Mouse (Mus musculus) myocyte (in vitro differentiated cells): ENCODE data around the gene Fktn. TPM values are rescaled to one million over a fixed set of nuclear protein-coding genes. Genes with fewer than 3 reads are reported as not detected.
"Not testable (repeated sequence)": the region's sequence is repeated elsewhere in the genome, so short reads cannot be mapped to it uniquely, and the experiment has no call there.

ENCODE experiments used
- H3K27me3 ChIP-seq: one replicate; pipeline ENCODE4 v1.6.1; 2011; ENCODE audit not compliant: control insufficient read depth, insufficient read depth, insufficient read length
- H3K36me3 ChIP-seq: one replicate; pipeline ENCODE4 v1.6.1; 2011; ENCODE audit not compliant: control insufficient read depth, insufficient read depth
- H3K4me2 ChIP-seq: one replicate; pipeline ENCODE4 v1.6.1; 2011; ENCODE audit warnings: low read depth, control low read depth
- H3K4me3 ChIP-seq: one replicate; pipeline ENCODE4 v1.5.1; 2011; ENCODE audit warnings: mild to moderate bottlenecking, control low read depth, moderate library complexity
- H3K79me2 ChIP-seq: one replicate; pipeline ENCODE4 v1.6.1; 2011; ENCODE audit not compliant: control insufficient read depth, insufficient read depth
- H3ac ChIP-seq: one replicate; pipeline ENCODE4 v1.6.1; 2011; ENCODE audit not compliant: control insufficient read depth, insufficient read length
- CEBPB ChIP-seq: IDR thresholded peaks from 2 replicates; pipeline ENCODE4 v1.6.1; 2011; ENCODE audit warnings: mild to moderate bottlenecking, moderate library complexity; ENCODE audit not compliant: poor library complexity, insufficient read depth, severe bottlenecking
- E2F4 ChIP-seq: IDR thresholded peaks from one replicate; pipeline ENCODE4 v1.6.1; 2011; ENCODE audit warnings: mild to moderate bottlenecking, control low read depth, moderate library complexity; ENCODE audit not compliant: insufficient read depth
- MAX ChIP-seq: IDR thresholded peaks from one replicate; pipeline ENCODE4 v1.6.1; 2011; ENCODE audit warnings: low read depth, mild to moderate bottlenecking, control low read depth
- MYOD1 ChIP-seq, 3 experiments: IDR thresholded peaks; one replicate each; pipeline ENCODE4 v1.6.1; 2011; ENCODE audit warnings: control low read depth in 2 of 3, low read depth in 2 of 3, mild to moderate bottlenecking in 2 of 3, moderate library complexity in 1 of 3; ENCODE audit not compliant: insufficient read length in 2 of 3, control insufficient read depth in 1 of 3
- MYOG ChIP-seq, 3 experiments: IDR thresholded peaks; one replicate each; pipeline ENCODE4 v1.6.1; 2011; ENCODE audit warnings: control low read depth in 2 of 3, low read depth in 2 of 3, mild to moderate bottlenecking in 2 of 3; ENCODE audit not compliant: insufficient read length in 2 of 3, control insufficient read depth in 1 of 3, insufficient read depth in 1 of 3
- POLR2A ChIP-seq: IDR thresholded peaks from one replicate; pipeline ENCODE4 v1.6.1; 2011; ENCODE audit warnings: low read depth, mild to moderate bottlenecking, control low read depth, moderate library complexity; ENCODE audit not compliant: insufficient read length
- POLR2AphosphoS2 ChIP-seq: IDR thresholded peaks from one replicate; pipeline ENCODE4 v1.6.1; 2011; ENCODE audit warnings: low read depth, control low read depth; ENCODE audit not compliant: insufficient read length
- REST ChIP-seq: IDR thresholded peaks from one replicate; pipeline ENCODE4 v1.6.1; 2011; ENCODE audit warnings: mild to moderate bottlenecking, control low read depth, moderate library complexity; ENCODE audit not compliant: insufficient read depth, insufficient read length
- SRF ChIP-seq: IDR thresholded peaks from one replicate; pipeline ENCODE4 v1.6.1; 2011; ENCODE audit warnings: low read depth; ENCODE audit not compliant: control insufficient read depth, insufficient read length
- TCF12 ChIP-seq: IDR thresholded peaks from one replicate; pipeline ENCODE4 v1.6.1; 2011; ENCODE audit warnings: mild to moderate bottlenecking, control low read depth; ENCODE audit not compliant: poor library complexity, insufficient read depth, severe bottlenecking
- TCF3 ChIP-seq: IDR thresholded peaks from one replicate; pipeline ENCODE4 v1.6.1; 2011; ENCODE audit warnings: low read depth, control low read depth; ENCODE audit not compliant: insufficient read length
- USF1 ChIP-seq: IDR thresholded peaks from one replicate; pipeline ENCODE4 v1.6.1; 2011; ENCODE audit warnings: low read depth, mild to moderate bottlenecking, control low read depth, moderate library complexity
- polyA plus RNA-seq: library from polyadenylated mRNA; unstranded; fragments of >200 nt; fragmentation: generic; extraction: Trizol; gene quantifications from one replicate; pipeline ENCODE4 v1.2.1, GENCODE M21; 2012; ENCODE audit warnings: missing spikeins

Fktn gene
- polyA plus RNA-seq, 1 experiment = 2.9 TPM

- H3K79me2 ChIP-seq = no peaks in the 10 kb centered on the region
- TF ChIP-seq POLR2AphosphoS2 (no peak), MYOD1 (IDR thresholded peaks at IDR 0.05; ENCODE audit: control insufficient read depth in 1 of 3, insufficient read length in 2 of 3, low read depth in 2 of 3) (no peak), SRF (no peak), USF1 (no peak)
Measured at GRCm38 (mm10) chr4:53795086-53795485, 81.3 kb downstream of the Fktn start.

GRCm38 (mm10) chr4:53795706-53796105 is 81.9 kb downstream of the Fktn start:
- no peak overlapping the region for H3K4me2 ChIP-seq
- H3K36me3 ChIP-seq = no peaks in the 10 kb centered on the region
- no peaks in the 10 kb centered on the region for H3K27me3 ChIP-seq
- no peaks in the 10 kb centered on the region for H3K79me2 ChIP-seq
- H3ac ChIP-seq = no peak overlapping the region
- no peak overlapping the region for H3K4me3 ChIP-seq
- no peak for TF ChIP-seq SRF
- TF ChIP-seq POLR2A = no peak
- no peak for TF ChIP-seq MYOD1 (IDR thresholded peaks at IDR 0.05; ENCODE audit: control insufficient read depth in 1 of 3, insufficient read length in 2 of 3, low read depth in 2 of 3)
- TF ChIP-seq MAX = no peak
- no peak for TF ChIP-seq POLR2AphosphoS2
- TF ChIP-seq CEBPB = no peak
- TF ChIP-seq E2F4 = no peak
- no peak for TF ChIP-seq REST
- TF ChIP-seq MYOG (IDR thresholded peaks at IDR 0.05; ENCODE audit: control insufficient read depth in 1 of 3, insufficient read depth in 1 of 3, insufficient read length in 2 of 3, low read depth in 2 of 3) = no peak
- no peak for TF ChIP-seq USF1
- no peak for TF ChIP-seq TCF3
- no peak for TF ChIP-seq TCF12

More at GRCm38 (mm10) chr4:53795086-53795485, 81.3 kb downstream of the Fktn start:
- no peaks in the 10 kb centered on the region for H3K27me3 ChIP-seq
- H3K36me3 ChIP-seq = no peaks in the 10 kb centered on the region
- no peak overlapping the region for H3K4me2 ChIP-seq
- H3ac ChIP-seq = no peak overlapping the region
- no peak overlapping the region for H3K4me3 ChIP-seq

- H3K4me2 ChIP-seq = no peak overlapping the region
- no peak overlapping the region for H3K4me3 ChIP-seq
- H3ac ChIP-seq = no peak overlapping the region
Measured at GRCm38 (mm10) chr4:53796865-53797772, 83.3 kb downstream of the Fktn start.

GRCm38 (mm10) chr4:53798896-53799676 is 85.3 kb downstream of the Fktn start:
- no peak overlapping the region for H3K4me3 ChIP-seq
- H3K27me3 ChIP-seq = no peaks in the 10 kb centered on the region
- H3K4me2 ChIP-seq = no peak overlapping the region
- H3K79me2 ChIP-seq = no peaks in the 10 kb centered on the region
- no peaks in the 10 kb centered on the region for H3K36me3 ChIP-seq
- no peak overlapping the region for H3ac ChIP-seq
- TF ChIP-seq USF1 (peak; percentile 68), CEBPB (no peak), SRF (no peak)

More at GRCm38 (mm10) chr4:53796865-53797772, 83.3 kb downstream of the Fktn start:
- TF ChIP-seq E2F4 (no peak), CEBPB (no peak), MYOD1 (IDR thresholded peaks at IDR 0.05; ENCODE audit: control insufficient read depth in 1 of 3, insufficient read length in 2 of 3, low read depth in 2 of 3) (no peak)
- Histone ChIP-seq H3K27me3 (no peaks in the 10 kb centered on the region), H3K36me3 (no peaks in the 10 kb centered on the region), H3K79me2 (no peaks in the 10 kb centered on the region)

DNA sequence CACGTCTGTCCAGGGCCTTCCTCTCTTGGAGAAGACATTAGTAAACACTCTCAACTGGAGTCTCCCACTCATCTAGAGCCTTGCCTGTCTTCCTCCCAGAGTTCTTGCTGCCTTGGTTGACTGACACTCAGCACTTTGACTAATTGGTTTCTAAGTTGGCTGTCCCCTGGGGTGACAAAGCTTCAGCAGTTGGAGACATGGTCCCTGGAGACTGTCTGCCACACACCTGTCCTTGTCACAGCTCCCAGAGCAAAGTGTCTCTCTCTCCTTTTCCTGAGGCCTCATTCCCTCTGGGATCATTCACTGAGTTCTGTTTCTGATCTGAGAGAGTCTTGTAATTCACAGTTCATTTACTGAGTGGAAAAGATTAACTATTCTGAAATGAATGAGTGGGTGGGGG is 86.0 kb downstream of the Fktn start:
- peak overlapping the region; percentile 19 for H3K4me2 ChIP-seq
- H3ac ChIP-seq = no peak overlapping the region
- no peak for TF ChIP-seq TCF3
- no peak for TF ChIP-seq CEBPB
- no peak for TF ChIP-seq MYOG (IDR thresholded peaks at IDR 0.05; ENCODE audit: control insufficient read depth in 1 of 3, insufficient read depth in 1 of 3, insufficient read length in 2 of 3, low read depth in 2 of 3)
- no peak for TF ChIP-seq POLR2AphosphoS2
- no peak for TF ChIP-seq TCF12
- no peak for TF ChIP-seq MAX
- no peak for TF ChIP-seq USF1
- no peak for TF ChIP-seq SRF
- no peak for TF ChIP-seq POLR2A
- TF ChIP-seq E2F4 = no peak
- TF ChIP-seq MYOD1 (IDR thresholded peaks at IDR 0.05; ENCODE audit: control insufficient read depth in 1 of 3, insufficient read length in 2 of 3, low read depth in 2 of 3) = no peak
- TF ChIP-seq REST = no peak
- no peak overlapping the region for H3K4me3 ChIP-seq
- no peaks in the 10 kb centered on the region for H3K36me3 ChIP-seq
- no peaks in the 10 kb centered on the region for H3K79me2 ChIP-seq
- no peaks in the 10 kb centered on the region for H3K27me3 ChIP-seq

- H3K36me3 ChIP-seq, H3K79me2 ChIP-seq, H3ac ChIP-seq, H3K4me2 ChIP-seq, H3K27me3 ChIP-seq, H3K4me3 ChIP-seq: not testable (repeated sequence)
Measured at GRCm38 (mm10) chr4:53803674-53804073, 89.9 kb downstream of the Fktn start.

DNA sequence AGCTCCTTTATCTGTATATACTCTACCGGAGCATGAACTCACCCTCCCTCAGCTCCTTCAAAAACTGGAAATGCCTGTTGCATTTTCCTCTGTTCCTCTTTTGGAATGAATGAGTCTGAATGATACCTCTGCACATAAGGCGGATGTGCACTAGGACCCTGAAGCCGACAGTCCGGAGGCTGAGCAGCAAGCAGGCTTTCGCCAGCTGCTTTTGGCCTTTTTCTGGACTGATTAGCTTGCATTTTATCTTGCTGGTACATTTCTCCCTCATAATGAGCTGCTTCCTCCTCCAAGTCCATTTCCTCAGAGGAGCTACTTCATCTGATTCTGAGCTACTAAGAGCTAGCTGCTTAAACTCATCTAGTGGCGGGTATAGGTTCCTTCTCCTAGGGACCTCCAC is 92.6 kb downstream of the Fktn start:
- H3ac ChIP-seq, H3K79me2 ChIP-seq, H3K4me2 ChIP-seq, H3K27me3 ChIP-seq, H3K4me3 ChIP-seq, H3K36me3 ChIP-seq: not testable (repeated sequence)
